Mouse (Mus musculus): ENCODE results near the gene Ccdc81.
A peak's percentile ranks its signal among the peaks of the same experiment; 100 is the strongest.

Ccdc81 gene

DNA sequence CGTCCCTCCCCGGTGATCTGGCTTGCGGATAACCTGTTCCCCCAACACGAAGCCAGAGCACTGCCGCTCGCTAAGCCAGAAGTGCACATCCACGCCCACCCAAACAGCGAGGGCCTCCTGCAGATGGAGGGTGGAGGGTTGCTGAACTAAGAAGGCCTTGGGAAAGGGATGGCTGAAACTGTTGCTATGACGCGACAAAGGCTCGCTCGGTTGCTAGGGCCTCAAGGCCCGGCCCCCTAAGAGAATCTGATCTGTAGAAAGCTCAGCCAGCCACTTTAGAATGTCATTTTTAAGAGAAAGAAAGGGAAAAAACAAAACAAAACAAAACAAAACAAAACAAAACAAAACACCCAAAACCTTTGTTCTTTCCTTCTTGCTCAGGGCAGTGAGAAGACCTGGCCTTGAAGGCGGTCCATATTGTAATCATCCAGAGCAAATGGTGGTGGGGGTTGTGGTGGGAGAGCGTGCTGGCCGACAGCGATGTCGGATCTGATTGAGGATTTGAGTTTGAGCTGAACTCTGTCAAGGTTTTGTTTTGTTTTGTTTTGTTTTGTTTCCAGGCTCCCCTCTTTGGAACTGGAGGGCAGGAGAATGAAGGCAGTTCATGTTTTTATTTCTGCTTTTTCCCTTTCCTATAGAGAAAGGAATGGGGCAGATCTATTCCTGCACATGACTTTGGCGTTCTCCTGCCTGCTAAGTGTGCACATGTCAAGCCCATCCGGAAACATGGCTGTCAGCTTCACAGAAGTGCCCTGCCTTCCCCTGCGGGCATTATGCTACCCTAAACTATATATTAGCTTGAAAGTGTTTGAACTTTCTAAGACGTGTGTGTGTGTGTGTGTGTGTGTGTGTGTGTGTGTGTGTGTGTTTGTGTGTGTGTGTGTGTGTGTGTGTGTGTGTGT lies at the start of gene Ccdc81:
TSS of gene Ccdc81 (minus strand) at position 188 of the 902 bp plus-strand sequence.
- no peak for DNase-seq (ENCODE audit: low read depth, low spot score)

GRCm38 (mm10) chr7:89949403-89949802 lies 46.0 kb upstream of the Ccdc81 start:
- no peak for DNase-seq (ENCODE audit: low read depth, low spot score)

- DNase-seq (ENCODE audit: low read depth, low spot score) = no peak
These were observed 44.6 kb upstream of the Ccdc81 start for GRCm38 (mm10) chr7:89948026-89948425.

DNA sequence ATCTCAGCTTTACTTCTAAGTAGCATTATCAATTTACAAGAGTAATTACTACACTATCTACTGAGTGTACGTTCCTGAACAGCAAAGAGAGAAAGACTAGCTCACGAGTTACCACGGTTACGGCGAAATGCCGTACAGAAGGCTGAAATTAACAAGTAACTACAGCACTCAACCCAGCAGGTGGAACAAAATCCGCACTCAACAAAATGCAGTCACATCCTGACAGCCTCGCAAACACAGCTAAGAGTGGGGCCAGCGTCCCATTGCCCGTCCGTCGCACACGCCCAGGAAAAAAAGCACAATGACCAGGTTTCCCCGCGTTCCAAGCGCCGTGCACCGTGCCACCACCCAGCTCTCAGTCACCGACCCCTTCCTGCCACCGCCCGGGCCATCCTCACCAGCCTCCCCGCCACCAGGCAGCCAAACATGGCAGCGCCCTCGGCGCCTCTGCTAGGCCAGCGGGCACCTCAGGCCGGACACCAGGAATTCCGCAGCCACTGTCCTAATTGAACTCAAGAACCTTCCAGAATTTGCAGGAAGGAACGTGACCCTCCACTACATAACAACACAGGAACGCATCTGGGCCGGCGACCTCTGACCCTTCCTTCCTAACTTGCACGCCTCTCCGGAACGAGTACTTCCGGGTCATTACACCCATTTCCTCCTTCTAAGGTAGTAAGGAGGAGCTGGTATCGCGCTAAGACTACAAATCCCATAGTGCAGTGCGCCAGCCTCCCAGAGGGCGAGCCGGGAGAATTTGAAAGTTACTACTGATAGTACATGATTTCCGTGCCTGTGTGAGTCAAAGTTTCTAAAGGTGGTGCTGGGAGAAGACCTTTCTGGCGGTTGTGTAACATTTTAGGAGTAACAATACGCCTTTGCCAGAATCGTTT lies 37.4 kb upstream of the Ccdc81 start, which contains the start of gene Hikeshi:
TSS of gene Hikeshi (minus strand) at position 634 of the 893 bp plus-strand sequence.
- peak; percentile 98 for DNase-seq (ENCODE audit: low read depth, low spot score)

DNA sequence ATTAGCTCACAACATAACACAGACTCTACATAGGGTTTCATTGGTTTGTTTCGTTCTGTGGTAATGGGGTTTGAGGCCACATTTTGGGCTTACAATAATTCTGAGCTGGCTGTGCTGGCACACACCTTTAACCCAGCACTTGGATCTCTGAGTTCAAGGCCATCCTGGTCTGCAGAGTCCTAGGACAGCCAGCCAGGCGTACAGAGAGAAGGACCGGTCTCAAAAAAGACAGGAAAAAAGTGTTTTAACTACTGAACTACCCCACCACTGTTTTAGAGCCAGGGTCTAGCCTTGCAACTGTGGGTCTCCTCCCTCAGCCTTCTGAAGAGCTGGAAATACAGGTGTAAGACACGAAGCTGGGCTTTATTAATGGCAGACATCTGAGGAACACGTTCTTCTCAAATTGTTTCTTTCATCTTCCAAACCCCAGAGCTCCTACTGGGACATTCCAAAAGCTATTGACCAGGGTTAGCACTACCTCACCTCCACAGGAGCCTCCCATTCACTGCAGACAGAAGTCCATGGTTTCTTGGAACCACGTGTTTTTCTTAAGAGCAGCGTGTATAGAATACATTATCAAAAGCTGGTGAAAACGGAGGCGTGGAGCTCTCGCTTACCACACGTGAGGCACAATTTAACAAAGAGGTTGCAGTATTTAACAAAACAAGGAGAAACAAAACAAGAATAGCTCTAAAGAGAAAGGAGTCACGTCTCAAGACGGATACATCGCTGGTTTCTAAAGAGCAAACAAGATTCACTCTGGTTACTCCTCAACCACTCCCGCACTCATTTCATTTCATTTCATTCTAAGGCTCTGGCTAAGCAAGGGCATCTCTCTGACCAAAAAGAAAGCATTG lies 36.3 kb upstream of the Ccdc81 start:
- no peak for DNase-seq (ENCODE audit: low read depth, low spot score)

DNA sequence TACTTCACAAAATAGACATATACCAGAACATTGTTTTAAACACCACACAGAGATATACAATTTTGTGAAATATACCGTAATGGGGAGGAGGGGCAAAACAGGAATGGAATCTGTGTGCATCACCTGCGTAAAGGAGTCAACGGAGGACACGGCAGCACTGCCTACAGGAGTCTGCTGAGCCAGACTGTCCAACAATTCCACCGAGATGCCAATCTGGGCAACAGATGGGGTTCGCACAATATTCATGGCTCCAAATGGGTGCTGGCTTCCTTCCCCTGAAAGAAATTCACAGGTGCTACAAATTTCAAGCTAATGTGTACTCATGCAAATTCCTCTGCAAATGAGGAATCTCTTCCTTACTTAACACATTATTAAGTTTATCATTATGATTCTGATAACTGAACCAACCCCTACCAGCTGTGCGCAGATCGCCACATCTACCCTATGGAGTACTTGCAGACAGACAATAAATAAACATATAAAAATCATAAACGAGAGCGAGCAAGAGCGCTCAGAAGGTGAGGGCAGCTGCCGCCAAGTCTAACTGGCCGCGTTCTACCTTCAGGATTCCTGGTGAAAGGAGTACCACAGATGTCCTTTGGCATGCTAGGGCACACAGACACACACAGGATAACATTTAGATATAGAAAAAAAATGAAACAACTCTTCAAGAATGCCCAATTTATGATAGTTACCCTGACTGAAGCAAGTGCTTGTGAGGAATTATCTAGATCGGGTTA lies 20.2 kb upstream of the Ccdc81 start:
- peak; percentile 59 for DNase-seq (ENCODE audit: low read depth, low spot score)

- DNase-seq (ENCODE audit: low read depth, low spot score) = no peak
These were observed 14.3 kb upstream of the Ccdc81 start for GRCm38 (mm10) chr7:89917776-89918175.

DNA sequence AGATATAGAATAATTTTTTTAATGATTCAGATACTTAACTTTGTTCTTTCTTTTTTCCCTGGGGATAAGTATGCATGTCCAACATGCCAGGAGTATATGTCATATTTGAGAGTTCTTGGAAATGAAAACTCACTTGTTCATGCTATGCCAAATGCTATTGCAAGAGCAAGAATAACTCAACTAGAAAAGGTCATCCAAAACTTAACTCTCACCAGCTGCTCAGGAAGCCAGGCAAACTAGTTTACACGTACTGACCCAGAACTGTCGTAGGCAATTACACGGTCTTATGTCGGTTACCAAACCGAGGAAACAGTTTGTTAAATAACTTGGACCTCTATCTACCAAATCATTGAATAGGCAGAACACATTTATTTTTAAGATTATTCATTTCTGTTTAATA lies 13.3 kb upstream of the Ccdc81 start:
- DNase-seq (ENCODE audit: low read depth, low spot score) = no peak

GRCm38 (mm10) chr7:89913432-89914158 lies 10.2 kb upstream of the Ccdc81 start:
- no peak for DNase-seq (ENCODE audit: low read depth, low spot score)

- DNase-seq (ENCODE audit: low read depth, low spot score) = peak; percentile 33
These were observed 8.9 kb upstream of the Ccdc81 start for GRCm38 (mm10) chr7:89912356-89912755.

- no peak for DNase-seq (ENCODE audit: low read depth, low spot score)
These were observed 6.3 kb upstream of the Ccdc81 start for GRCm38 (mm10) chr7:89909711-89910110.

DNA sequence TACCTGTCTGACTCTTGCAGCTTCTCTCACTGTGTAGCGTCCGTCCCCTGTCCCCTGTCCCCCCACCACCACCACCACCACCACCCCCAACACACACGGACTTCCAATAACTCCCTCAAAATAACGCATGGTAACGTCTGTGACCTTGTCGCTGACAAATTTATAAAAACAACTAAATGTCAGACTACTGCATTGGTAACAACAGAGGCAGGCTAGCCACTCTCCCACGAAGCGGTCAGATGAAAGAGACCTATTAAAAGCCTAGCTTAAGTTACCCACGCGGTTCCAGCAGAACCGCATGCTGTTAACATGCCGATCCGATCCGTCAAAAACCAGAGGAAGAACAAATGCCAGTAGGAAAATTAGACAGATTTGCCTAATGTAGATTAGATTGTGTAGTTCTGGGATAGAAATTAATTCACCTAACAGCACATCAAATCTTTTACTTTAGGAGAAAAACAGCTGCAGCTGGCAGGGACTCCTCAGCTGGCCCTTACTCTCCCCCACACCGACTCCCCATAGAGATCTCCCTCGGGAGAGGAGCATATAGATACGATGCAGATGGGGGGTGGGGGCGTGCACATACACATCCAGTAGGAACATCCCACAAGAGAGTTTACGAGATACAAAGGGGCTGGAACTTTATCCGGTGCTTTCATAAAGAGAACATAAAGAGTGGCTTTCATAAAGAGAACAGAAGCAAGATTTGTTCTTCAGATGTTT lies 5.6 kb upstream of the Ccdc81 start:
- DNase-seq (ENCODE audit: low read depth, low spot score) = no peak

- no peak for DNase-seq (ENCODE audit: low read depth, low spot score)
These were observed 5.0 kb upstream of the Ccdc81 start for GRCm38 (mm10) chr7:89908421-89908820.

- peak; percentile 64 for DNase-seq (ENCODE audit: low read depth, low spot score)
These were observed 4.5 kb upstream of the Ccdc81 start for GRCm38 (mm10) chr7:89907950-89908349.

DNA sequence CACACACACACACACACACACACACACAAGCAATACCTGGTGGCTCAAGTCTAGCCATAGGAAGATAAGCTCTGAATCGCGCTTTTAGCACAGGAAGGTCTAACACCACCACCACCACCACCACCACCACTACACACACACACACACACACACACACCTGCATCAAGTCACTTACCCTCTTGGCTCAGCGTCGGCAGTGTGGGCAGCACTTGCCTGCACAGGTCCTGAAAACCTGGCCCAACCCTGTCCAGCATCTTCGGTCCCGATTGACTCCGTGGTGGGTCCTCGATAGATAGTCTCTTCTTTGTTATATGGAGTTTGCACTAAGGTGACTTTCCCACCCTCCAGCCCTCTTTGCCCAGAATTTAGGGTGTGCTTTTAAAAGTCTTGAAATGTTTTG lies 422 bp downstream of the Ccdc81 start:
- DNase-seq (ENCODE audit: low read depth, low spot score) = no peak

GRCm38 (mm10) chr7:89891856-89892255 lies 11.6 kb downstream of the Ccdc81 start:
- DNase-seq (ENCODE audit: low read depth, low spot score) = no peak

DNA sequence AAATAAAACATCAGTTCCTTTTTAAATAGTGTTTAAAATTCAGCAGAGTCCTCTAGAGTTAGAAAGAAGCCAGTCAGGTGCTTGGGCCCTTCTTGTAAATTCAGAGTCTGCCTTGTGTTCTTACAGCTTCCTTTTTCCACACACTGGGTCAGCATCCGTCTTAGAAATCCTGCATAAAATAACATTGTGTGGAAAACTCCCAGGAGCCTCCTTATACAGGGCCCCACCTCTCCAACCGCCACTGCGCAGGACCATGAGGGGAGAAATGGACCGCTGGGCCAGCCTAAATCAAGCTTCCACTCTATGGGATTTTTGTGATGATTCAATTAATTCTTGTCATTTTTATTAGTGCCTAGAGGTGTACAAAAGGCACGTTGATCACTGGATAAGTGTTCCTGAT lies 12.0 kb downstream of the Ccdc81 start:
- no peak for DNase-seq (ENCODE audit: low read depth, low spot score)

- no peak for DNase-seq (ENCODE audit: low read depth, low spot score)
These were observed 18.9 kb downstream of the Ccdc81 start for GRCm38 (mm10) chr7:89884551-89884950.

DNA sequence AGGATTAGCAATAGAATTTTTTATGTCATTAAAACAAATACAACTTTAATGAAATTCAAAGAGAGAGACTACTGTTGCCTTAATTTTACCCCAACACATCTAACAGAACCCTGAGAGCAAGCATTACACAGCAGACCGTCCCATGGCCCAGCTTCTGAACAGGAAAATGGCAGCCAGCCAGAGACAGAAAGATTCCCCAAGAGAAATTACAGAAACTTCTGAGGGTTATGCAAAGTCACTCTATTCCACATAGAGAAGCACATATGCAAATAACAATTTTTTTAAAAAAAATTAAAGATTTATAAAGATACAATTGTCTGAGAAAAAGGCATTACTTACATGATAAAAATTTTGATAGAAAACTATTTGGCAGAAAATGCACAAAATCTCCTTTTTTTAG lies 23.7 kb downstream of the Ccdc81 start:
- DNase-seq (ENCODE audit: low read depth, low spot score) = no peak
